Mouse (Mus musculus) hindbrain, embryonic 10.5 days (tissue): ENCODE results near the gene Psap. TPM values are rescaled to one million over a fixed set of nuclear protein-coding genes. Genes with fewer than 3 reads are reported as not detected.

ENCODE experiments used
- DNase-seq: peaks from one replicate; pipeline ENCODE4 v3.0.0-alpha.2; 2017; ENCODE audit warnings: low spot score
- H3K27ac ChIP-seq: fragments of 300-500 bp; sonication (generic); 2 replicates; pipeline ENCODE4 v1.5.1; 2016; ENCODE audit warnings: mild to moderate bottlenecking, moderate library complexity
- H3K27me3 ChIP-seq: fragments of 300-500 bp; sonication (generic); 2 replicates; pipeline ENCODE4 v1.6.1; 2016; ENCODE audit warnings: mild to moderate bottlenecking; ENCODE audit not compliant: poor library complexity, insufficient read depth, severe bottlenecking
- H3K36me3 ChIP-seq: fragments of 300-500 bp; sonication (generic); 2 replicates; pipeline ENCODE4 v1.6.1; 2016; ENCODE audit warnings: mild to moderate bottlenecking, moderate library complexity
- H3K4me1 ChIP-seq: fragments of 300-500 bp; sonication (generic); replicated peaks from 2 replicates; pipeline ENCODE4 v1.6.1; 2016; ENCODE audit warnings: mild to moderate bottlenecking
- H3K4me3 ChIP-seq: fragments of 300-500 bp; sonication (generic); 2 replicates; pipeline ENCODE4 v1.5.1; 2016; ENCODE audit warnings: mild to moderate bottlenecking, moderate library complexity
- H3K9me3 ChIP-seq: fragments of 300-500 bp; sonication (generic); 2 replicates; pipeline ENCODE4 v1.6.1; 2016; ENCODE audit warnings: mild to moderate bottlenecking, moderate library complexity
- WGBS: fragments of 180-500 bp; shearing (Covaris S2); methylation state at CpG from one replicate; pipeline ENCODE4 v1.1.7; 2016; 5-methylcytosine and 5-hydroxymethylcytosine counted together
- polyA plus RNA-seq: library from polyadenylated mRNA; unstranded; fragments of >200 nt; fragmentation: Nextera tagmentation; extraction: Ambion mirVana; gene quantifications from 2 replicates; pipeline ENCODE4 v1.2.1, GENCODE M21; 2016

The Psap gene
- polyA plus RNA-seq, 1 experiment from 2014 or later = 86.4 TPM

GRCm38 (mm10) chr10:60346701-60347405, 69.4 kb downstream of the Psap start, which contains the start of gene Vsir:
Vsir (plus strand) TSS chr10:60346851.
- Histone ChIP-seq H3K27me3 (peaks cover 36% of the 10 kb centered on the region), H3K4me3 (peak within 1 kb of the TSS; percentile 47), H3K27ac (peak within 1 kb of the TSS; percentile 69; the same call in 1 of the 2 replicates), H3K4me1 (peaks cover 74% of the 10 kb centered on the region), H3K36me3 (no peaks in the 10 kb centered on the region), H3K9me3 (no peaks in the 10 kb centered on the region)
- peak; percentile 82 for DNase-seq
- WGBS = under 1% methylated on average over 37 of the region's 37 CpGs

- H3K36me3 ChIP-seq = no peaks in the 10 kb centered on the region
- H3K27ac ChIP-seq = no peak overlapping the region
- H3K9me3 ChIP-seq = no peaks in the 10 kb centered on the region
- no peak for DNase-seq
- H3K27me3 ChIP-seq = peaks cover 36% of the 10 kb centered on the region
- peaks cover 85% of the 10 kb centered on the region for H3K4me1 ChIP-seq
- 24% methylated on average over 9 of the region's 9 CpGs for WGBS
- no peak overlapping the region for H3K4me3 ChIP-seq
Measured at GRCm38 (mm10) chr10:60347768-60348610, 70.6 kb downstream of the Psap start.

- H3K27me3 ChIP-seq = peaks cover 36% of the 10 kb centered on the region
- peak overlapping the region; percentile 9; the same call in 1 of the 2 replicates for H3K27ac ChIP-seq
- WGBS = 35% methylated on average over 6 of the region's 6 CpGs
- no peak overlapping the region for H3K4me3 ChIP-seq
- H3K36me3 ChIP-seq = no peaks in the 10 kb centered on the region
- H3K9me3 ChIP-seq = no peaks in the 10 kb centered on the region
- peaks cover 92% of the 10 kb centered on the region for H3K4me1 ChIP-seq
- DNase-seq = peak; percentile 8
Measured at GRCm38 (mm10) chr10:60349056-60349455, 71.6 kb downstream of the Psap start.

GRCm38 (mm10) chr10:60349644-60350043, 72.2 kb downstream of the Psap start:
- no peak for DNase-seq
- no peaks in the 10 kb centered on the region for H3K9me3 ChIP-seq
- H3K27ac ChIP-seq = 0 out of 2 replicates have a peak overlapping the region, but pooled peaks have one; percentile 40
- no peaks in the 10 kb centered on the region for H3K36me3 ChIP-seq
- H3K27me3 ChIP-seq = peaks cover 36% of the 10 kb centered on the region
- no peak overlapping the region for H3K4me3 ChIP-seq
- H3K4me1 ChIP-seq = peaks cover 86% of the 10 kb centered on the region
- 88% methylated on average over 5 of the region's 5 CpGs for WGBS

GRCm38 (mm10) chr10:60350077-60350804, 72.8 kb downstream of the Psap start:
- WGBS = 54% methylated on average over 5 of the region's 5 CpGs
- DNase-seq = no peak
- peaks cover 81% of the 10 kb centered on the region for H3K4me1 ChIP-seq
- H3K4me3 ChIP-seq = no peak overlapping the region
- no peaks in the 10 kb centered on the region for H3K9me3 ChIP-seq
- peak overlapping the region; percentile 40; the same call in 1 of the 2 replicates for H3K27ac ChIP-seq
- peaks cover 36% of the 10 kb centered on the region for H3K27me3 ChIP-seq
- H3K36me3 ChIP-seq = no peaks in the 10 kb centered on the region

- Histone ChIP-seq H3K27me3 (peaks cover 36% of the 10 kb centered on the region), H3K4me1 (peaks cover 83% of the 10 kb centered on the region), H3K27ac (peak overlapping the region; percentile 84), H3K36me3 (no peaks in the 10 kb centered on the region), H3K9me3 (no peaks in the 10 kb centered on the region), H3K4me3 (no peak overlapping the region)
- DNase-seq = peak; percentile 76
- WGBS = 44% methylated on average over 3 of the region's 3 CpGs
Measured at GRCm38 (mm10) chr10:60350805-60351167, 73.4 kb downstream of the Psap start.

GRCm38 (mm10) chr10:60351248-60351647, 73.8 kb downstream of the Psap start:
- WGBS = 18% methylated on average over 3 of the region's 3 CpGs
- H3K36me3 ChIP-seq = no peaks in the 10 kb centered on the region
- DNase-seq = no peak
- no peak overlapping the region for H3K4me3 ChIP-seq
- peaks cover 31% of the 10 kb centered on the region for H3K27me3 ChIP-seq
- H3K4me1 ChIP-seq = peaks cover 81% of the 10 kb centered on the region
- H3K27ac ChIP-seq = peak overlapping the region; percentile 84
- no peaks in the 10 kb centered on the region for H3K9me3 ChIP-seq

- Histone ChIP-seq H3K27me3 (peaks cover 25% of the 10 kb centered on the region), H3K4me3 (no peak overlapping the region), H3K27ac (peak overlapping the region; percentile 84), H3K4me1 (peaks cover 75% of the 10 kb centered on the region), H3K9me3 (no peaks in the 10 kb centered on the region), H3K36me3 (no peaks in the 10 kb centered on the region)
- peak; percentile 65 for DNase-seq
- WGBS = 24% methylated on average over 7 of the region's 7 CpGs
Measured at GRCm38 (mm10) chr10:60351761-60352455, 74.5 kb downstream of the Psap start.

Other genes with a start within 250 kb of the Psap start
- gene Spock2, start 171.4 kb upstream of the Psap start, polyA plus RNA-seq = 17.7 and 20.4 TPM in 2 replicates
- gene Chst3, start 58.4 kb upstream of the Psap start, polyA plus RNA-seq = 1.8 and 2.2 TPM in 2 replicates
- 1.8 and 2.0 TPM in 2 replicates for gene Vsir, start 69.2 kb downstream of the Psap start, polyA plus RNA-seq
- gene Gm17455, start 122.1 kb downstream of the Psap start, polyA plus RNA-seq = 6.5 and 10.1 TPM in 2 replicates